Mouse (Mus musculus) A20 (cell line): ENCODE data around the gene Pi4ka.

Source experiments
- DNase-seq: peaks from one replicate; pipeline ENCODE4 v3.0.0-alpha.2; 2011; ENCODE audit warnings: low read depth, low spot score

Gene Pi4ka

DNA sequence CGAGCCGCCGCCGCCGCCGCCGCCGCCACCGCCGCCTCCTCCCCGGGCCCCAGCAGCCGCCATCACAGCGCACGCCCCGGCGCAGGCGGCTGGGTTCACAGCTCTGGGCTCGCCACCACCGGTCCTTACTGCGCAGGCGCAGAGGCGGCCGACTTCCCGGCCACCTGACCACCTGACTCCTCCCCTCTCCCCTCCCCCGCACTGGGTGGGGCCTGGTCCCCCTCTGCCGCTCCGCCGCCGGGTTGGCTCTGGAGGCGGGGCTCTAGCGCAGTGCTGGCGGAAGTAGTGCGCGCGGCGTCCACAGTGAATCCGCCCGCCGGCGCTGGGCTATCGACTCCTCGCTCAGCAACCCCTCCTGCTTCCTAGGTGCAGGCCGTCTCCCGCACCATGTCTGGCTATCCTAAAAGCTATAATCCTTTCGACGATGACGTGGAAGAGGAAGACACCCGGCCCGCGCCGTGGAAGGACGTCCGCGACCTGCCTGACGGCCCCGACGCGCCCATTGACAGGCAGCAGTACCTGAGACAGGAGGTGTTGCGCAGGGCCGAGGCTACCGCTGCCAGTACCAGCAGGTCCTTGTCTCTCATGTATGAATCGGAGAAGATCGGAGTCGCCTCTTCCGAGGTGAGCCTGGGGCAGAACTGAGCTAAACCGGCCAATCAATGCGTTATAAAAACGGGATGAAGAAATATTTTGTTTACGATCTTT, at the start of gene Pi4ka, which contains the start of gene Snap29:
Gene Pi4ka (minus strand): TSS at position 579 of the 708 bp plus-strand sequence.
Gene Snap29 (plus strand): TSS at position 251 of the 708 bp plus-strand sequence.
- DNase-seq, result peak; percentile 99

GRCm38 (mm10) chr16:17452373-17452715, 46.2 kb upstream of the Pi4ka start:
- DNase-seq, result no peak

DNA sequence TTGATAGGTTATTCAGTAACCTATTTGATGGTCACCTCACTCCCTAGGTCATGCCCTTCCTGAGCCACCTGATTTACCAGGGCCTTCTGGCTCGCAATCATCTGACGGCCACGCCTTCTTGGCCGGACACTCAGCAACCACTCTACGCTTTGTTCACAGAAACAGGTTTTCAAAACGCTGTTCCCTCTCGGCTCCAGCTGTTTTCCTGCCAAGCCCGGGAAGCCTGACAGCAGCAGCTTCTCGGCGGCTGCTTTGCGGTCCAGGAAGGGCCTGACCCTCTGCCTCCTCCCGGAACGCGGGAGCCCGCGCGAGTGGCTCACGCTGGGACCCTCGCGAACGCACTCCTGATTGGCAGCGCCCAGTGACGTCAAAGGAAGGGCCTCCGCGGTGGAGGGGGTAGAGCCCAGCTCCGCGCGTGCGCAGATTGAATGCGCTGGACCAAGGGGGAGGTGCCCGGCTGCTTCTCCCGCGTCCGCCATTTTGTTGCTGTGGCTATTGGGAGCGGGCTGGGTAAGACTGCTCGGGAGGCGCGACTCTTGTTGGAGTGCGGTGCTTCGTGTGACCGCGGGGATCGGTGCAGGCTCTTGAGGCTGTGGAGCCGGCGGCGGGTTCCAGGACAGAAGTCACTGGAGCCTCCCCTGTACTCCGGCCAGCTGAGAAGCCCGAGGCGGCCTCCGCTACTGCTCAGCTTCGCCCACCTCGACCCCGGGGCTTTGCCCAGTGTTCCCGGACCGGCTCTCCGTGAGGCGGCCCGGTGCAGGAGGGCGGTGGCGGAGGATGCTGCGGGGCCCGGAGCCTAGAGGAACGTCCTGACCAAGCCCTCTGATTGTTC, 45.6 kb upstream of the Pi4ka start, which contains the start of gene Crkl:
Gene Crkl (plus strand): TSS at position 447 of the 832 bp plus-strand sequence.
- DNase-seq, result peak; percentile 98

DNA sequence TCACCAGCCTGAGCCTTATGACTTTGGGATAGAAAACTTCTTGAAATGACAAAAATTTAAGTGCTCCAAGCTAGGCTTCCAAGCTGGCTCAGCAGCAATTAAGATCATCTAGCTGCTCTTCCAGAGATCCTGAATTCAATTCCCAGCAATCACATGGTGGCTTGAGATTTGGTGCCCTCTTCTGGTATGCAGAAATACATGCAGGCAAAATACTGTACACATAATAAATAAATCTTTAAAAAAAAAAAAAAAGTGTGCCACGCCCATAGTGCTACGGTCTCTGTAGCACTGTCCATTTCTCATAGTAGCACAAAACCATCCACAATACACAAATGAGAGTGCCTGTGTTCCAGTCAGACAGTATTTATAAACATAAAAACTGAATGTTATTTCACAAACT, 26.5 kb upstream of the Pi4ka start:
- peak; percentile 42 for DNase-seq

- DNase-seq, result no peak
Measured at GRCm38 (mm10) chr16:17423021-17423420, 16.9 kb upstream of the Pi4ka start.

GRCm38 (mm10) chr16:17410209-17410608, 4.1 kb upstream of the Pi4ka start:
- DNase-seq, result no peak

GRCm38 (mm10) chr16:17409046-17409445, 2.9 kb upstream of the Pi4ka start:
- peak; percentile 82 for DNase-seq

DNA sequence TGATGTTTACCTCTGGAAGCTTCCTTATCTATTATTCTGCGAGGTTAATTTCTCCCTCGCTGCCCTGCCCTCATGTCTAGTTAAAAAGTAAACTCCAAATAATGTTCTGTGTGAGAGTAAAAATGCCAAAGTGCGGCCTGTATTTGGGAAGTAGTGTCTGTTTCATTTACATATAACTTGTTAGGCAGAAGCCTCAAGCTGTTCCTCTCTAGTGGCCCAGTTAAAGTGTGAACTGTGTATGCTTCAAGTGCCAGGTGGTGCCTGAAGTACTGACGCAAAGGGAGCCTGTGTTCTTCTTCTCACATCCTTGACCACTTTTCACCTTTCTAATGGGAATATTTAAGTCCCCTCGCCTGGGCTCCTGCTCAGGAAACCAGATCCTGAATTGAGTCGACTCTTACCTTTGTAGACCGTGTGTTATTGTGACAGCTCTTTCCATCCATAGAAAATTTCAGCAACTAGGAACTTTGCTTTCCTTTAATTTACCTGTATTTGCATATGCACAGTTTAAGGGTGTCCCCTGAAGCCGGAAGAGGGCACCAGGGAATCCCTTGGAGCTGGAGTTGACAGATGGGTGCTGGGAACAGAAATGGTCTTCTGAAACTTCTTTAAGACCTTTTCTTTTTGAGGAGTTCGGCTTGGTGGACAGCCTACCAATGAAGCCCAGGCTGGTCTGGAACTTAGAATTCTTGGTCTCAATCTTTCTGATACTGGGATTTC, 558 bp upstream of the Pi4ka start:
- peak; percentile 75 for DNase-seq

DNA sequence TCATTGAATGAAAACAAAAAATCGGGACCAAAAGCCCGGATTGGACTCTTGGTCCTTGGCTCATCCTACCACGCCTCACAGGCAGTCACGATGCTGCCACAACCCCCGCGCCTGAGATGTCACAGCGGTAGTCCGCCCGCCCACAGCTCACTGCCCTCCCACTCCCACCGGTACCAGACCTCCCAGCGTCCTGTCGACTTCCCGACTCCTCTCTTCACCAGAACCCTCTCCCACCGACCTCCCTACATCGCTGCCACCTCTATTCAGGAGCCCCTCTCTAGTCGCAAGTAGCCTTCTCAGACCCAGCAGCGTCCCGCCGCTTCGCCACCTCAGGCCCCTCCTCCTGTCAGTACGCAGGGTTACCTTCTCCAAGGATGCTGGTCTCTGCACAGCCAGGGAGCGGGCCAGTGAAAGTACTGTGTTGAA, 830 bp downstream of the Pi4ka start:
- DNase-seq, result no peak

- DNase-seq, result peak; percentile 77
Measured at GRCm38 (mm10) chr16:17402855-17403254, 3.3 kb downstream of the Pi4ka start.

DNA sequence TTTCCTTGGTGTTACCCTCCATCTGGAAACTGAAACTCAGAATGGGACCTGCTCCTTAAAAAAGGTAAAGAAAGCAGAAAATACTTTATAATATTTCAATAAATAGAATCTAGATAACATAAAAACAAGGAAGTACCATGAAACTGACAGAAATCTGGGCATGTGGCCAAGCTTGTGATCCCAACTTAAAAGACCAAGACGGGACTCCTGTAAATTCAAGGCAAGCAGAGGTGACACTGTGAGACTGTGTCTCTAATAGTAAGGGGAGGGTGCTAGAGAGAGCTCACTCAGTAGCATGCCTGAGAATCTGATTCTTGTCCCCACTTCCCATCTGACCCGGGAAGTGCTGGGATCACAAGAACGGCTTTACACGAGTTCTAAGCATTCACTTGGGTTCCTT, 13.3 kb downstream of the Pi4ka start:
- no peak for DNase-seq

- DNase-seq, result no peak
Measured at GRCm38 (mm10) chr16:17383594-17384326, 22.4 kb downstream of the Pi4ka start.

DNA sequence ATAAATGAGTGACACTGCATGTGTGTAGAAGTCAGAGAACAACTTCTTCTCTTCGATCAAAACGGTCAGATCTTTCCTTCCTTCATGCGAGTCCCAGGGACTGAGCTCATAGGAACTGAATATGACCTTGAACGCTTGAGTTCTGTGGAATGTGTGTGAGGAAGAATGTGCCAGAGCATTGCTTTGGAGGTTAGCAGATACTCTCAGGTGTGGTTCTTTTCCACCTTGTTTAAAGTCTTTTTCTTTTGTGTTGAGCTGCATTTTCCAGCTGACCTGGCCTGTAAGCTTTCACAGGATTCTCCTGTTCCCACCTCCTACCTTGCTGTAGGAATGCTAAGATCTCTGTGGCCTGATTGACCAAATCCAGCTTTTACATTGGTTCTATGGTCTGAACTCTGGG, 23.8 kb downstream of the Pi4ka start:
- DNase-seq, result no peak

DNA sequence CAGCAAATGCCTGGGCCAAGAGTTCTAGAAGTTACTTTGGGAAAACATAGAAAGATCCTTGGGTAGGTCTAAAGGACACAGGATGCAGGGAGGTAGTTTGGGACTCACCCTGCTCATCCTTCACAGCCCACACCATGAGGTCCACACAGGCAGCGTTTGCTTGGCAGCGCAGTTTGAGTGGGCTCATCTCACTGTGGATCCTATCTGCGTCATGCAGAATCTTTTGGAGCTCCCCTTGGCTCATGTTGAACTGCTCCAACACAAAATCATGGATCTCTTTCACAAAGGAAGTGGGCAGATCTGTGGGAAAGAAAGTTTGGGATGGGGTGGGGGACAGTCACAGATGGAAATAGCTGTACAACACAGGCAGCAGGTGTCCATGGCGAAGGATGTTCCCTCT, 47.3 kb downstream of the Pi4ka start:
- DNase-seq, result no peak

GRCm38 (mm10) chr16:17356031-17356430, 50.1 kb downstream of the Pi4ka start:
- no peak for DNase-seq

DNA sequence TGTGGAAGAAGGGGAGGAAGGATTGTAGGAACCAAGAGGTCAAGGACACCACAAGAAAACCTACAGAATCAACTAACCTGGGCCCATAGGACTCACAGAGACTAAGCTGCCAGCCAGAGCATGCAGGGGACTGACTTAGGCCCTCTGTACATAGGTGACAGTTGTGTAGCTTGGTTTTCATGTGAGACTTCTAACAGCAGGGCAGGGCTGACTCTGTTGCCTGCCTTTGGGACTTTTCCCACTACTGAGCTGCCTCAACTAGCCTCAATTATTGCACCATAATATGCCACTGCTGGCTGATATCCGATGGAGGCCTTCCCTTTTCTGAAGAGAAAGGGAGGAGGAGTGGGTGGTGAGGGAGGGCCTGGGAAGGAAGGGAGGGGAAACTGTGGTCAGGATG, 59.3 kb downstream of the Pi4ka start:
- no peak for DNase-seq

DNA sequence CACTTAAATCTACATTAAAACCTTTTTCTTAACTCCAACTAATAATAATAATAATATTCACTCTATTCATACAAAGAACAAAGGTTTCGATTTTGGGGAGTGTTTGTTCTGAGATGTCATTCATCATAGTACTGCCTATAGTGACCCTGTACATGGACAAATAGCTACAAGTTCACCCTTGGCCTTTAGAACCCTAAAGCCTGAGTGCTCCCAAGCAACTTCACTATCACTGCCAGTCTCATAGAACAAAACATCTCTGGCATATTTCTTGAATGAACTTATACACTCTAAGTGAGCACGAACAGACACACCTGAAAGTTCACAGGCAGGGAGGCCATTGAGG, 60.3 kb downstream of the Pi4ka start:
- DNase-seq, result no peak

DNA sequence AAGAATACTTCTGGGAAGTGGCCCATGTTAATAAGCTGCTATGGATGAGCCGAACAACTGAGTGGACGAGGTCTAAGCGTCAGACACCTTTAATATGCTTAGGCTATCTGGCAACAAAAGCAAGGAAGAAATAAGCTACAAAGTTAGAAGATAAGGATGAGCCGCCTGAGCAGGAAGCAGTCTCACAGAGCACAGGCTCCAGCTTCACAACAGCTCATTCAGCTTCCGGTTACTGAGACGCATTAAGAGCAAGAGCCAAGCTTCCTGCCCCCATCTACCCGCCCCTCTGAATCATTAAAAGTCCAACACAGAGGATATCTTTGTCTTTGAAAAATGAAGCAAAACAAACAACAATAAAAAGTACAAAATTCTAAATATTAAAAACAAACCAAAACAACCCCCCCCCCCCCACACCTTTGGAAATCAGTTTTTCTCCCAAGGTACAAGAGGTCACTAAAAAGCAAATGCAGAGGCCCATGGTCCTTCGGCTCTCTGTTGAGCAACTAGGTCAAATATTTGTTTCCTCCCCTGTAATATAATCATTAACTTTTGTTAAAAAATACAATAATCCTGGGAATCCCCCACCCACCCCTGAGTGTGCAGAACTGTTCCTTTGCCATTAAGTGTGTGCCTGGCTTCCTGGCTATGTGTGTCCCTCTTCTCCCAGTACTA, 60.8 kb downstream of the Pi4ka start:
- no peak for DNase-seq

DNA sequence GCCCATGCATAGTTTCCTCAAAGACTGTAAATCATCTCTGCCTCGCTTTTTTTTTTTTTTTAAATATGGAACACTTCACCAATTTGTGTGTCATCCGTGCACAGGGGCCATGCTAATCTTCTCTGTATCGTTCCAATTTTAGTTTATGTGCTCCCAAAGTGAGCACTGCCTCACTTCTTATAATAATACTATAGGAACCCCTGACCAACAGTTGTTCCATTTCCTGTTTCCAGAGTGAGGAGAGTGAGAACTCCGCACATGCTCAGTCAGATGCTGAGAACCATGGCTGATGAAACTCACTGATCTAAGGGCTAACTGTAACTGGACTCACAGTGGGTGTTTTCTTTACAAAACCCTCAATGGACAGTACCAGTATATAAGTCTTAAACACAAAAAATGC, 64.3 kb downstream of the Pi4ka start:
- no peak for DNase-seq

GRCm38 (mm10) chr16:17340705-17341104, 65.4 kb downstream of the Pi4ka start:
- peak; percentile 57 for DNase-seq

- DNase-seq, result no peak
Measured at GRCm38 (mm10) chr16:17339701-17340100, 66.4 kb downstream of the Pi4ka start.
